Mouse (Mus musculus) brain, embryonic 14.5 days (tissue): ENCODE measurements around the gene Hsd11b1.

Source experiments
- CTCF ChIP-seq: fragments of 200-500 bp; IDR thresholded peaks from 2 replicates; pipeline ENCODE4 v1.5.1; 2012; ENCODE audit warnings: inconsistent platforms, mild to moderate bottlenecking, moderate library complexity, borderline replicate concordance; ENCODE audit not compliant: insufficient read depth, insufficient read length; ENCODE audit errors: extremely low read depth
- POLR2A ChIP-seq: fragments of 200-500 bp; IDR thresholded peaks from 2 replicates; pipeline ENCODE4 v1.6.1; 2012; ENCODE audit warnings: mild to moderate bottlenecking, inconsistent platforms, borderline replicate concordance; ENCODE audit not compliant: poor library complexity, insufficient read depth, insufficient read length, severe bottlenecking; ENCODE audit errors: extremely low read depth

DNA sequence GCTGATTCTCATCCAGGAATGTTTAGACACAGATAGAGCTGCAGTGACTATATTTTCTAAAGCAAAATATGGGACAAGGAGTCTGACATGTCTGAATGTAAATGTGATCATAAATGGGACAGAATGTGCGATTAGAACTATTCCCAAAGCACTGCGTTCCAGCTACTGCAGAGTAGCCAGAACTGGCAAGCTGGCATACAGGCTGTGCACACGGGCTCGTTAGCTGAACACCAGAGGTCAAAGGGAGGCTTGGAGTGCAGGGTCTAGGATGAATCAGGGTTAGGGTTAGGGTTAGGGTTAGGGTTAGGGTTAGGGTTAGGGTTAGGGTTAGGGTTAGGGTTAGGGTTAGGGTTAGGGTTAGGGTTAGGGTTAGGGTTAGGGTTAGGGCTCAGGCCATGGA, 36.3 kb downstream of the Hsd11b1 start:
- TF ChIP-seq CTCF = no peak
- TF ChIP-seq POLR2A = no peak
